Mouse (Mus musculus) ES-E14 (cell line): ENCODE measurements at regions not wholly inside any gene's neighbourhood (a gene's known extent, or its start where the extent isn't known, plus 50 kb on each side); places are given as distances from the start of the nearest gene placed in this dataset.

ENCODE experiments used
- CHD2 ChIP-seq: IDR thresholded peaks from 2 replicates; pipeline ENCODE4 v1.6.1; 2014; ENCODE audit warnings: mild to moderate bottlenecking, low read depth, low read length, inconsistent platforms
- HCFC1 ChIP-seq: IDR thresholded peaks from 2 replicates; pipeline ENCODE4 v1.6.1; 2012; ENCODE audit warnings: low read length, inconsistent platforms, borderline replicate concordance; ENCODE audit not compliant: insufficient read depth
- MAFK ChIP-seq: IDR thresholded peaks from 2 replicates; pipeline ENCODE4 v1.6.1; 2014; ENCODE audit warnings: mild to moderate bottlenecking, low read depth, low read length, inconsistent platforms; ENCODE audit not compliant: insufficient read depth
- ZC3H11A ChIP-seq: IDR thresholded peaks from 2 replicates; pipeline ENCODE4 v1.6.1; 2012; ENCODE audit warnings: low read depth, mild to moderate bottlenecking, inconsistent platforms, low read length, borderline replicate concordance
- ZNF384 ChIP-seq: IDR thresholded peaks from 2 replicates; pipeline ENCODE4 v1.6.1; 2012; ENCODE audit warnings: low read depth, low read length, inconsistent platforms

DNA sequence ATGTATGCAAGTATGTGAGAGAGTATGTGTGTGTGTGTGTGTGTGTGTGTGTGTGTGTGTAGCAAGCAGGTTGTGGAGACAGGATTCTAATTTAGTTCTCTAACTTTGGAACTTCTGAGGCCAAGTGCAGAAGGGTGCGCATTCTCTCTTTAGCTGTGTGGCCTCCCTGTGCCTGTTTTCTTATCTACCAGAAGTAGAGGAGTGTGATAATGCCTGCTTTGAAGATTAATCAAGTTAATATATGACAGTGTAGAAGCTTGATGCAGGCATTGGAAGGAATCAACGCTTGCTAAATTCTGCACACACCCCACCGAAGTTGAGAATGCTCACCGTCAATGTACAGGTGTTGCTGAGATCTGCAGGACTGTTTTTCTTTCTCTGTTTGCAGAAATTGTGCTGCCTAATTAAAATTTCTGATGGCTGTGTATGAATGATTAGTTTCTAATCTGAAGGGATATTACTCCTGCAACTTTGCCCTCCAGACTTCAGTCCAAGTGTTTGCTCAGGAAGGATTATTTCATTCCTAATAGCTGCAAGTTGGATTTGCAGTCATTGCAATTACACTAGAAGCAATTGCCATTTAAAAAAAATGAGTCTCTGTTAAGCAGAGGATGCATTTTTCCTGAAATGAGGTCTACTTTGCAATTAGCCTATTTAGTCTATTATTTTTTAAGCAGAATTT, 162.6 kb upstream of the Arg1 start:
- TF ChIP-seq MAFK (no peak), CHD2 (no peak), ZNF384 (no peak), HCFC1 (no peak), ZC3H11A (no peak)
